Mouse (Mus musculus) spleen, embryonic (tissue): ENCODE results near the gene Gm20737.
"Not testable (repeated sequence)": the region's sequence is repeated elsewhere in the genome, so short reads cannot be mapped to it uniquely, and the experiment has no call there.

ENCODE experiments used
- CTCF ChIA-PET: fragments of 350-600 bp; sonication (Branson Sonifier 250); formaldehyde crosslinking; loops from one replicate; lab custom pipeline; 2022; lab: Charles Lee

Gm20737 gene

DNA sequence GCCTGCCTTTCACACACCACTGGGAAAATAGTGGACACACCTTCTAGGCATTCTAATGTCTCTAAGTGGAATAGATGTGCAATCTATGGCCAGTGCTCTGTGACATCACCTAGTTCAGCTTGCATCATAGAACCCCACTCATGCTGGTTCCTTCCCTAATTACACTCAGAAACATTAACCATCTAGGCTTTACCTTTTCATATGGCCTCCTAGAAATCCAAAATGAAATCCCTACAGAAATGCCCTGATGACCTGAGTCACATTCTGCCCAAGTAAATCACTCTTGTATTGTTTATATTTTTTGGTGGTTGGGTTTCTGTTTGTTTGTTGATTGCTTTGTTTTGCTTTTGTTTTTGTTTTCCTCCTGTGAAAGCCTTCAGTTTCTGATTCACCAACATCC lies at the start of gene Gm20737:
Gm20737 (minus strand) TSS at position 101 of the 400 bp plus-strand sequence.
- CTCF ChIA-PET: not testable (repeated sequence)

DNA sequence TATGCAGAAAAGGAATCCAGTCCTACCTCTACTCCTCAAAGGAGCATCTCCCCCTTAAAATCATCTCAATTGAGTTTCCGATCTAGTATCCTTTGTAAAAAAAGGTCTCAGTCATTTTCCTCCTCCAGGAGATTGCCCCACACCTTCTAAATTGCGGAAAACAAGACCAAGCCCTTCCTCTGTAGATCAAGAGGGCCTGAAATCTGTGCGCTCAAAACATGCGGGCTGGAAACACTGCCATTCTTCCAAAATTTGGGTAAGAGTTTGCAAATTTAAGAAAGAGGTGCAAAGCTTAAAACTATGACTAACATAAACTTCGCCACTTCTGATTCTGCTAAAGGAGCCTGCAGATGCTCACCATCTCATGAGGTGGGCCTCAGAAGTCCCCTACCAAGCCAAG lies 17.3 kb upstream of the Gm20737 start, which contains the start of gene Gm21775:
Gm21775 (plus strand) TSS at position 301 of the 400 bp plus-strand sequence.
- CTCF ChIA-PET: not testable (repeated sequence)
